Mouse (Mus musculus) cerebellum, adult (tissue): Measurements from ENCODE around the gene Fbh1.
"Not testable (repeated sequence)": the region's sequence is repeated elsewhere in the genome, so short reads cannot be mapped to it uniquely, and the experiment has no call there.

ENCODE experiments used
- ATAC-seq: cut with Nextera tagmentation; 2 replicates; pipeline ENCODE4 v1.9.2; 2017; ENCODE audit warnings: mild to moderate bottlenecking, moderate library complexity, mixed read lengths; ENCODE audit not compliant: insufficient number of reproducible peaks, low FRiP score, low TSS enrichment

Fbh1 gene

GRCm38 (mm10) chr2:11727574-11727973 lies 49.8 kb downstream of the Fbh1 start:
- no peak for ATAC-seq

DNA sequence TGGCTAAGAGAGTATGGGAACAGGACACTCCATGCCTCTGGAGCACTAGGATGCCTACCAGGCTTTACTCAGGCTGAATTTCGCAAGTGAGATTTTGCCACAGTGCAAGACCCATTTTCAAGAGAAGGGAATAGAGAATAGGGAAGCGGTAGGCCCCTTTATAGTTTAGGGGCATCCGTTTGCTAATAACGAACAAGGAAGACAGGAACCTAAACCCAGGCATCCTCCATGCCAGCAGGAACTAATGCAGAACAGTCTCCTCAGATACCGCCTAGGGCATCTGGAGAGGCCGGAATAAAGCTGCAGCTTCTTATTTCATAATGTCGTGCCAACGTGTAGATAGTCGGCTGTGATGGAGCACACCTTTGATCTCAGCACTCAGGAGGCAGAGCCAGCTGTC lies 54.8 kb downstream of the Fbh1 start:
- no peak for ATAC-seq

DNA sequence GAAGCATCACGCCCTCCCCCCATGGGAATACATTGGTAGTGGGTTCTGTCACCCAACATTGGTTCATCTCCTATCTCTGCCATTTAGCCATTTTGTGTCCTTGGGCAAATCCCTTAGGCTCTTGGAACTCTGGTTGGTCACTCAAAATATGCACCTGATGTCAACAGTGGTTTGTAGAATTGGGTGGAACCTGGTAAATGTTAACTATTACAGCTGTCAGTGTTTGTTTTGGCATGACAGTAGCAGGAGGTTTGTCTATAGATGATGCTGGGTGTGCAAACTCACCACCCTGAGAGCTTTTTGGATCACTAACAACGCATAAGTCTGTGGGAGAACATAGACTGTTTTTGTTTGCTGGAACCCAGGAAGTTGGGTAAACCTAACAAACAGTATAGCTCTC lies 58.8 kb downstream of the Fbh1 start:
- no peak for ATAC-seq

- no peak for ATAC-seq
These were observed 62.8 kb downstream of the Fbh1 start for GRCm38 (mm10) chr2:11714535-11714934.

GRCm38 (mm10) chr2:11713021-11713420 lies 64.4 kb downstream of the Fbh1 start:
- ATAC-seq: no peak

DNA sequence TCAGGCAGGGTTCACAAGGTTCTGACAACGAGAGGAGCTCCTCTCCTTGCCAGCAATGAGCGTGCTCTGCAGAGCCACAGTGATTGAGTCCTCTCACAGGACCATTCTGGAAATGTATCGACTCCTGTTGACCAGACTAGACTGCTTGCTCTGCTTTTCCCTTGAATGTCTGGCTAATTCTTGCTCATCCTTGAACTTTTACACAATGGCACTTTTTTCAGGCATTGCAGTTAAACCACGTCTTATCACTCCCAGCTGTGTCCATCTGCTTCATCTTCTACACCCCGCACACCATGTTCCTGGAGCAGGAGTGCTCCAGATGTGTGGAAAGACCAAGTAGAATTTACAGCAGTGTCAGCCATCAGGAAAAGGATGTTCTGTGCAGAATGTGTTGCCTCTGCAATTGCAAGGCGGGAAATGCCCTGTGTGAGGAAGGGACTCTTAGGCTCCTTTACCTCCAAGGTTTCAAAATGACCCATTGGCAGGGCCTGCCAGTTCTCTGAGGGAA lies 64.8 kb downstream of the Fbh1 start:
- no peak for ATAC-seq

GRCm38 (mm10) chr2:11710101-11710500 lies 67.3 kb downstream of the Fbh1 start:
- not testable (repeated sequence) for ATAC-seq

DNA sequence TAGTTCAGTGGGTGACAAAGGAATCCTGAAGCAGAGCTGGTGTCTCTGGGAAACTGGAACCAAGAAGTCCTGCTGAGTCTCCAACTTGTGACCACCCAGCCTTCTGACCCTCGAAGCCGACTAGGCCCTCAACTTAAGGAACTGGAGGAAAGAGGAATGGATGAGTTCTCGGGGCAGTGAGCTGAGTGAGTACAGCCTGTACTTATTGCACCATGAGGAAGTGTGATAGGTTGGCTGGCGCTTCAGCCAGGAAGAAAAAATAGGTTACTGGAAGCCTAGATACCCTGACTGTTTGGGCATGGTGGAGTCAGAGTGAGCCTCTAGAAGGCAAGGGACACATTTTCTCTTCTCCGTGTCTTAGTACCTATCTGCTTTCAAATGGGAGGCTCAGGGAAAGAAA lies 68.8 kb downstream of the Fbh1 start:
- ATAC-seq: no peak

- no peak for ATAC-seq
These were observed 70.7 kb downstream of the Fbh1 start for GRCm38 (mm10) chr2:11706746-11707065.

- ATAC-seq: no peak
These were observed 71.2 kb downstream of the Fbh1 start for GRCm38 (mm10) chr2:11706030-11706745.

GRCm38 (mm10) chr2:11705201-11706025 lies 72.0 kb downstream of the Fbh1 start, which contains the start of gene Il15ra:
Il15ra (plus strand) TSS chr2:11705290.
- ATAC-seq: peak; percentile 57; the same call in 1 of the 2 replicates

GRCm38 (mm10) chr2:11699905-11700304 lies 77.5 kb downstream of the Fbh1 start:
- ATAC-seq: no peak

- ATAC-seq: no peak
These were observed 78.4 kb downstream of the Fbh1 start for GRCm38 (mm10) chr2:11698994-11699393.

- ATAC-seq: no peak
These were observed 81.5 kb downstream of the Fbh1 start for GRCm38 (mm10) chr2:11695867-11696266.

DNA sequence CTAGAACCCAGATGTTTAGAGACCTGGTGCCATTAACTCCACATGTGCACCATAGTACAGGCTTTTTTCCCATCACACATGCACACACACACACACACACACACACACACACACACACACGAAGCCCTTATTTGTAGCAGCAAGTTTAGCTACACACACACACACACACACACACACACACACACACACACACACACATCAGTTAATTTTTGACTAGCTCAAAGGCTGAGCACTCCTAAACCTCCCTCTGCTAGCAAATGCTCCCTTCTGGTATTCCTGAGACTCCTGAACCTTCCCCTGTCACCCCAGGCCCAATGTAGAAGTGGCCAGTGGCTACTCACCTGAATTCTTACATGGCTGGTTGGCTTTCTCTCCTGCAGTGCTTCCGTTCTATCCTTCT lies 83.3 kb downstream of the Fbh1 start:
- no peak for ATAC-seq

GRCm38 (mm10) chr2:11693352-11693751 lies 84.0 kb downstream of the Fbh1 start:
- ATAC-seq: no peak
